Mouse (Mus musculus) cerebellum, adult 2 months (tissue): ENCODE results near the gene Gucd1.

Experiments used
- CTCF ChIP-seq: fragments of 200-500 bp; IDR thresholded peaks from 2 replicates; pipeline ENCODE4 v1.5.1; 2011; ENCODE audit warnings: low read depth, mild to moderate bottlenecking, control low read depth, low read length, moderate library complexity, borderline replicate concordance; ENCODE audit not compliant: insufficient read depth
- POLR2A ChIP-seq: fragments of 200-500 bp; IDR thresholded peaks from 2 replicates; pipeline ENCODE4 v1.6.1; 2011; ENCODE audit warnings: low read length, control low read depth, borderline replicate concordance; ENCODE audit not compliant: insufficient read depth

- TF ChIP-seq POLR2A (no peak), CTCF (no peak)
Observed at GRCm38 (mm10) chr10:75326553-75326952, 191.2 kb downstream of the Gucd1 start.
